Mouse (Mus musculus) intestine, postnatal 0 days (tissue): ENCODE measurements around the gene Vps35l. TPM values are rescaled to one million over a fixed set of nuclear protein-coding genes. Genes with fewer than 3 reads are reported as not detected.

Experiments used
- ATAC-seq: fragments of 200-750 bp; cut with Nextera tagmentation; 2 replicates; pipeline ENCODE4 v1.8.0; 2017; ENCODE audit warnings: mild to moderate bottlenecking, moderate TSS enrichment, moderate library complexity
- H3K27ac ChIP-seq: fragments of 300-500 bp; sonication (generic); 2 replicates; pipeline ENCODE4 v1.5.1; 2014; ENCODE audit warnings: mild to moderate bottlenecking, low read depth, low read length, moderate library complexity
- H3K27me3 ChIP-seq: fragments of 300-500 bp; sonication (generic); replicated peaks from 2 replicates; pipeline ENCODE4 v1.6.1; 2014; ENCODE audit warnings: low read length, mixed read lengths; ENCODE audit not compliant: control insufficient read depth, insufficient read depth
- H3K36me3 ChIP-seq: fragments of 300-500 bp; sonication (generic); 2 replicates; pipeline ENCODE4 v1.6.1; 2014; ENCODE audit warnings: mild to moderate bottlenecking, moderate library complexity; ENCODE audit not compliant: control insufficient read depth, insufficient read depth
- H3K4me1 ChIP-seq: fragments of 300-500 bp; sonication (generic); replicated peaks from 2 replicates; pipeline ENCODE4 v1.6.1; 2014; ENCODE audit warnings: antibody characterized with exemption, low read length, mixed read lengths; ENCODE audit not compliant: control insufficient read depth, insufficient read depth
- H3K4me2 ChIP-seq: fragments of 300-500 bp; sonication (generic); replicated peaks from 2 replicates; pipeline ENCODE4 v1.6.1; 2014; ENCODE audit warnings: low read depth, mild to moderate bottlenecking, moderate library complexity
- H3K4me3 ChIP-seq: fragments of 300-500 bp; sonication (generic); 2 replicates; pipeline ENCODE4 v1.5.1; 2014; ENCODE audit warnings: low read depth, low read length
- H3K9ac ChIP-seq: fragments of 300-500 bp; sonication (generic); 2 replicates; pipeline ENCODE4 v1.6.1; 2014; ENCODE audit warnings: mild to moderate bottlenecking, low read depth, low read length
- H3K9me3 ChIP-seq: fragments of 300-500 bp; sonication (generic); 2 replicates; pipeline ENCODE4 v1.6.1; 2016; ENCODE audit warnings: mixed run types; ENCODE audit not compliant: control insufficient read depth
- CTCF ChIP-seq: sonication (generic); IDR thresholded peaks from 2 replicates; pipeline ENCODE4 v1.5.1; 2016; ENCODE audit warnings: low read depth, mild to moderate bottlenecking, control low read depth, antibody characterized with exemption, moderate library complexity
- WGBS: fragments of 180-500 bp; shearing (Covaris S2); extraction: QIAGEN DNeasy Blood & Tissue Kit; methylation state at CpG from one replicate; pipeline ENCODE4 v1.1.7; 2014; 5-methylcytosine and 5-hydroxymethylcytosine counted together
- polyA plus RNA-seq: library from polyadenylated mRNA; unstranded; fragments of >200 nt; fragmentation: Nextera tagmentation; extraction: Ambion mirVana; gene quantifications from 2 replicates; pipeline ENCODE4 v1.2.1, GENCODE M21; 2015

The Vps35l gene
- polyA plus RNA-seq, 1 experiment from 2014 or later: 57.8 TPM

GRCm38 (mm10) chr7:118837901-118838300, 97.9 kb downstream of the Vps35l start:
- WGBS: 84% methylated on average over 5 of the region's 5 CpGs
- Histone ChIP-seq H3K27me3 (no peaks in the 10 kb centered on the region), H3K4me3 (no peak overlapping the region), H3K36me3 (peaks cover 88% of the 10 kb centered on the region), H3K9me3 (no peaks in the 10 kb centered on the region), H3K4me2 (no peak overlapping the region), H3K27ac (no peak overlapping the region), H3K9ac (no peak overlapping the region), H3K4me1 (no peaks in the 10 kb centered on the region)
- no peak for ATAC-seq
- TF ChIP-seq CTCF: no peak

GRCm38 (mm10) chr7:118841030-118841745, 101.2 kb downstream of the Vps35l start:
- Histone ChIP-seq H3K9me3 (no peaks in the 10 kb centered on the region), H3K36me3 (peaks cover 82% of the 10 kb centered on the region), H3K4me1 (no peaks in the 10 kb centered on the region), H3K4me3 (no peak overlapping the region), H3K27ac (no peak overlapping the region), H3K27me3 (no peaks in the 10 kb centered on the region), H3K9ac (no peak overlapping the region), H3K4me2 (no peak overlapping the region)
- no peak for ATAC-seq
- 71% methylated on average over 8 of the region's 8 CpGs for WGBS
- TF ChIP-seq CTCF: no peak

GRCm38 (mm10) chr7:118841796-118842195, 101.8 kb downstream of the Vps35l start:
- Histone ChIP-seq H3K36me3 (peaks cover 76% of the 10 kb centered on the region), H3K4me1 (no peaks in the 10 kb centered on the region), H3K9me3 (no peaks in the 10 kb centered on the region), H3K4me3 (no peak overlapping the region), H3K27ac (no peak overlapping the region), H3K9ac (no peak overlapping the region), H3K4me2 (no peak overlapping the region), H3K27me3 (no peaks in the 10 kb centered on the region)
- WGBS: 23% methylated on average over 1 of the region's 1 CpGs
- no peak for ATAC-seq
- peak; percentile 17 for TF ChIP-seq CTCF

- WGBS: 65% methylated on average over 4 of the region's 4 CpGs
These were observed 102.9 kb downstream of the Vps35l start for GRCm38 (mm10) chr7:118842938-118843337.

GRCm38 (mm10) chr7:118845141-118845540, 105.1 kb downstream of the Vps35l start:
- 47% methylated on average over 5 of the region's 5 CpGs for WGBS

More at GRCm38 (mm10) chr7:118842938-118843337, 102.9 kb downstream of the Vps35l start:
- H3K27ac ChIP-seq: no peak overlapping the region
- H3K4me2 ChIP-seq: no peak overlapping the region
- H3K4me1 ChIP-seq: no peaks in the 10 kb centered on the region
- TF ChIP-seq CTCF: no peak
- peaks cover 76% of the 10 kb centered on the region for H3K36me3 ChIP-seq
- ATAC-seq: no peak
- H3K9me3 ChIP-seq: no peaks in the 10 kb centered on the region
- H3K9ac ChIP-seq: no peak overlapping the region
- no peak overlapping the region for H3K4me3 ChIP-seq
- H3K27me3 ChIP-seq: no peaks in the 10 kb centered on the region

GRCm38 (mm10) chr7:118846329-118846728, 106.3 kb downstream of the Vps35l start:
- no peak for TF ChIP-seq CTCF
- Histone ChIP-seq H3K27ac (no peak overlapping the region), H3K9ac (no peak overlapping the region), H3K4me1 (peaks cover 11% of the 10 kb centered on the region; the same call in 1 of the 2 replicates), H3K27me3 (no peaks in the 10 kb centered on the region), H3K4me3 (no peak overlapping the region), H3K9me3 (no peaks in the 10 kb centered on the region), H3K4me2 (no peak overlapping the region), H3K36me3 (peaks cover 59% of the 10 kb centered on the region)
- ATAC-seq: no peak
- WGBS: 70% methylated on average over 4 of the region's 4 CpGs

More at GRCm38 (mm10) chr7:118845141-118845540, 105.1 kb downstream of the Vps35l start:
- TF ChIP-seq CTCF: no peak
- Histone ChIP-seq H3K36me3 (peaks cover 66% of the 10 kb centered on the region), H3K4me2 (no peak overlapping the region), H3K27me3 (no peaks in the 10 kb centered on the region), H3K9ac (no peak overlapping the region), H3K4me3 (no peak overlapping the region), H3K4me1 (peaks cover 9% of the 10 kb centered on the region; the same call in 1 of the 2 replicates), H3K27ac (no peak overlapping the region; the same call in 1 of the 2 replicates), H3K9me3 (no peaks in the 10 kb centered on the region)
- no peak for ATAC-seq
